Mouse (Mus musculus) urinary bladder, postnatal 14 days (tissue): ENCODE results near the gene Snph.
A peak's percentile ranks its signal among the peaks of the same experiment; 100 is the strongest.

ENCODE experiments used
- DNase-seq: peaks from one replicate; pipeline ENCODE4 v3.0.0; 2021; ENCODE audit warnings: low spot score

Gene Snph

GRCm38 (mm10) chr2:151543063-151543895, 89.1 kb downstream of the Snph start:
- peak; percentile 44 for DNase-seq

- peak; percentile 98 for DNase-seq
Observed at GRCm38 (mm10) chr2:151542323-151543062, 89.9 kb downstream of the Snph start, which contains the start of gene Fkbp1a. TSS of gene Fkbp1a (plus strand) at chr2:151542483.
